Mouse (Mus musculus) ES-CJ7 (cell line): ENCODE measurements around the gene Ints11.

Experiments used
- DNase-seq: peaks from one replicate; pipeline ENCODE4 v3.0.0; 2011; ENCODE audit warnings: low read depth, low spot score

The Ints11 gene

DNA sequence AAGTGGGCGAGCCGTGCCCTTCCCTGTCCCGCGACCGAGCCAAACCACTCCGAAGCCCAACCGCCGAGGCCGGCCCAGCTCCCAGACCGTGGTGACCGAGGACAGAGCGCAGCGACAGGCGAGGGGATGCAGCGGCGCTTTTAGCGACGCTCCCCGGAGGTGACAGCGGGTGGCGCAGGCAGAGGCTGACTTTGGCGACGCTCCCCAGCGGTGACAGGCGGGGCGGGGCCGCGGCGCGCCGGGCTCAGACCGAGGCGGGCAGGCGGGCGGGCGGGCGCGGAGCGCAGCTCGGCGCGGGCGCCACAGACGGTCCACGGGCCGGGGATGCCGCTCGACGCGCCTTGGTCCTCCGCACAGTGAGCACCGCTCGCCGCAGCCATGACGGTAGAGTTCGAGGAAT, 22.7 kb downstream of the Ints11 start:
- peak; percentile 74 for DNase-seq

DNA sequence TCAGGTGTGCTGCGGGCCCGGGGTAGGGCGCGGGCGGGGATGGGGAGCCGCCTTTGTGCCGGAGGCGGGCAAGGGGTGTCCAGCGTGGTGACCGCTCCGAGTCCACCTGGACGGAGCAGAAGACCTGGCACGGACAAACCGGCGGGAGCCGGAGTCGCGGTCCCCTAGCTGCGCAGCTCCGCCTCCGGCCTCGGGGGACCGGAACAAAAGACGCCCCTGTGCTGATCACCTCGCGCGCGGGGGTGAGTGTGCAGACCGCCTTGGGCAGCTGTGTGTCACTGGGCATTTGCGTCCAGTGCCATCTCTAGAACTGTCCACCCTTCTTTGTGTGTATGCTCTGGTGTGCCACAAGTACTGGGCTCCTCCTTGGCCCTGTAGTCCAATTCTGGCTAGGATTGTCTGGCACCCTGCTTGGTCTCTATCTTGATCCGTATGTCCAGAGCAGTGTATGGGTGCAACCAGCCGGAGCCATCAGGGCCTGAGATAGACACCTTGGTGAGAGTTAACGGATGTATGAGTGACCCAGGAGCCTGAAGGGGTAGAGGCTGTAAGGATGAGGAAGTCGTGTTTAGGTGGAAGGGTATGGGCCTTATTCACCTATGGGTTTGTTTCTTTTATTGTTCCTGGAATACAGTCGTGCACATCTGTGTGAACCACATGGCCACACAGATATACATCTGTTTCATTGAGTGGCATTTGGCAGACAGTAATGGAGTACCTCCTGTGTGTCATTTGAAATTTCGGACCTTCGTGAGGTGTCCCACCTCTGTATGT, 23.3 kb downstream of the Ints11 start:
- DNase-seq, result no peak

DNA sequence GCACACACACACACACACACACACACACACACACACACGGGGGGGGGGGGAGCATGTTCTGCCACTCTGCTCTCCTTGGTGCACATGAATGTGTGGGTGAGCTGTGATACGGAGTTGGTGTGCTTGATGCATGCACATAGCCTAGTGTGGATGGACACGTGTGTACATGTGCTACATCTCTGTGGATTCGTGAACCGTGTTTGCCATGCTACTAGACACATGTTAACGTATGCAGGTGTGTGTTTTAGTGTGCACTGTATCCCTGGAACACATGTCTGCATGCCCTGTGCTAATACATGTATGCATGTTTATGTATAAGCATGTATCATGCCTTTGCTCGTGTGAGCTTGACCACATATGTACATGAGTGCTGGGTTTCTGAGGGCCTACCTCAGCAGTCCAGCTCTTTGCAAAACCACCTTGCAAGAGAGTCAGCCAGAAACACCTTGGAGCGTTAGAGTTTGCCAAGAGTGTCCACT, 23.9 kb downstream of the Ints11 start:
- no peak for DNase-seq

DNA sequence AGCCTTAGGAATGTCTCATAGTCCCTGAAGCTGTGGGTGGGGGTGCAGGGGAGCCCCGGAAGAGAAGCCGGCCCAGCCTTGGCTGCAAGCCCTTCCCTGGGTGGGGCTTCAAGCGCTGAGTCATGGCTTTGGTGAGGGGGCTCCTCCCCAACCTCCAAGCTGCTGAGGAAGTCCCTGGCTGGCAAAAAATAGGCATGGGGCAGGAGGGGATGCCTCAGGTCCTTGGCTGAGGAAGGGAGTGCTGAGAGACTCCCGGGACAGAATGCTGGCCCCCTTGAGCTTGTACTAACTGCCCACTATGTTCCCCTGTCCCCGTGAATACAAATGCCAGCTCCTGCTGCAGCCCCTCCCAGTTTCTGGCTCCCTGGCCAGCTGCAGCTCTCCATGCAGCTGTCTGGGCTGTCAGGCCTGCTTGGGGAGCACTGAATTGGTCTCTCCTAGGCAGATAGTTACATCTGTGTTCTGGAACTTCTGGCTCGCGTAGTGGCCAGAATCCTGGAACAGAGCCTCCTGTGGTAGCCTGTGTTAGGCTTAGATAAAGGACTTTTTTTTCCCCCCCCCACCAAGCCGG, 25.1 kb downstream of the Ints11 start:
- peak; percentile 38 for DNase-seq

DNA sequence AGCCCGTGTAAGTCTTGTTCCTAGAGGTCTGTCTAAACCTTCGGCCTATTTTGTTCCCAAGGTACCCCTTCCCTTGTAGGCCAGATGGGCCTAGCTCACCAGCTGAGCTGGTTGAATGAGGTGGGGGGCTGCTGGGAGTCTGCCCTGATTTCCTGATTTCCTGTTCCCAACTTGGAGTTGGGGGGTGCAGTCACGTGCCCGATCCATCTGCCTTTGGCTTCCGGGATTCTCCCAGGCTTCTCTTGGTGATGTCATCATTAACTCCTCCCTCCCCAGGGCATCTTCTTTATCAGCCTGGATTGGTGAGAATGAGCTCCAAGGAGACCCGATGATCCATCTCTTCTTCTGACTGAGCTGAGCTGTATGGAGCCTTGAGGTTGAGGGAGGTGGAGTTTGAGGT, 25.9 kb downstream of the Ints11 start:
- DNase-seq, result peak; percentile 61

DNA sequence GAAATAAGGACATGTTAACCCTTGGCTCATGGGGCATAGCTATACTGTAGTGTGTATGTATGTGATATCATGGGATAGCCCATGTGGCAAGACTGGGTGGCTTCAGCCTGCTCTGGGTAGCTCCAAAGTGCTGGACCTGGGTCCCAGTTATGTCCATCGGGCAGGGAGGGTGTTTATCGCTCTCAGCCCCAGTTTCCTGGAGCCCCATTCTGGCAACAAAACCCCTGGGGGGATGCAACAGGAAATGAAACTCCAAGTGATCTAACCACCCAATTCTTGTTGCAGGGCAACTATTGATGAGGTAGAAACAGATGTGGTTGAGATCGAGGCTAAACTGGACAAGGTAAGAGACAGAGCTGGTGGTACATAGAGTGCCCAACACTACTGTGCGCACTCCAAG, 26.5 kb downstream of the Ints11 start:
- no peak for DNase-seq

DNA sequence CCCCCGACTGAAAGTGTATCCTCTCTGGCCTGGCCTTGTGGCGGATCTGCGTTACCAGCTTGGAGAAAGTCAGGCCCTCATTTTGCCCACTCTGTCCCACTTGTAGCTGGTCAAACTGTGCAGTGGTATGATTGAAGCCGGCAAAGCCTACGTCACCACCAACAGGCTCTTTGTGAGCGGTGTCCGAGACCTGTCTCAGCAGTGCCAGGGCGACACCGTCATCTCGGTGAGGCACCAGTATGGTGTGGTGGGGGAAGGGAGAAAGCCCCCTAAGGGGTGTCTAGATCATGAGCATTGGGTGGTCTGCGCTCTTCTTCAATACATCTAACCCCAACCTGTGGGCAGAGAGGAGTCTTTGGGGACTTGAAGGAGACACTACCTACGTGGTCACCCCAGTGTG, 27.1 kb downstream of the Ints11 start:
- DNase-seq, result no peak

DNA sequence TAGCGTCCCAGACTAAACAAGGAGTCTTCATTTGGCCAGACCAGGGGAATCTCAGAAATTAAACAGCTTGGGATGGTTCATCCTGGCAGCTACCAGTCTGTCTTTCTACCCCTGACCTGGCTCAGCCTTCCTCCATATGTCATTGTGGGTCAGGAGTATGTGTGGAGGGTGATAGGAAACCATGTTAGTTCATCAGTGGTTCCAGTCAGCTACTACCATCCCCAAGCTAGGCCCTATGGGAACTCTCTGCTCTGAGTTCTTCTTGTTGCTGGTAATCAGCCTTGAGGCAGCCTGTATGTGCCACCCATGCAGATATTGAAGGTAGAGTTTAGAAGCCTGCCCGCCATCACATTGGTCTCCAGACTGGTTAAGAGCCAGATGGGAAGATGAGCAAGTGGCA, 29.0 kb downstream of the Ints11 start:
- no peak for DNase-seq

DNA sequence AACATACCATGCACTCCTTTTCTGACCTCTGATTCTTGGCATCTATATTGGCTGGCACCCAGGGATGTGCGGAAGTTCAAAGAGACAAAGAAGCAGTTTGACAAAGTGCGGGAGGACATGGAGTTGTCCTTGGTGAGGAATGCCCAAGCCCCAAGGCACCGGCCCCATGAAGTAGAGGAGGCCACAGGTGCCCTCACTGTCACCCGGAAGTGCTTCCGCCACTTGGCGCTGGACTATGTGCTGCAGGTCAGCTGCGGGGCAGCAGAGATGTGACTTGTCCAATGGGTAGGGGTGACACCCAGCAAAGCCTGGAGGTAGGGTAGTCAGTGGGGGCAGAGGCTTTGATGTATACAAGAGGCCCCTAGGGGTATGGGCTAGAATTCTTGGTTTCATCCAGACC, 30.0 kb downstream of the Ints11 start:
- DNase-seq, result no peak

DNA sequence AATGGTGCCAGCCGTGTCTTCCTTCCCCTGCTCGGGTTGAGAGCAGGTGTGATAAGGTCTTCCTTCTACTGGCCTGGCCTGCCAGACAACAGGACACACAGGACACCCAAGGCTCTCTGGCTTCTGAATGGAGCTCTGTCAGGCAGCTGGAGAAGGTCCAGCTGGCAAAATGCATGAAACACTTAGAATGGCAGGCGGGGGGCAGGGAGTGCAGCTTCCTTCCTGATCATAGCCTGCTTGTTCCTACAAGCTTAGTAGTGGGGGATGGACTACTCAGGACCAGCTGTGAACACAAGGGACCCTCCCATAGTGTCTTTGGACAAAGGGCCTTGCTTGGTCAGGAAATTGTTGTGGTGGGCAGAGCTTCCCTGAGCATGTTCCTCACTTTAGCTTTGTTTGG, 31.9 kb downstream of the Ints11 start:
- no peak for DNase-seq

DNA sequence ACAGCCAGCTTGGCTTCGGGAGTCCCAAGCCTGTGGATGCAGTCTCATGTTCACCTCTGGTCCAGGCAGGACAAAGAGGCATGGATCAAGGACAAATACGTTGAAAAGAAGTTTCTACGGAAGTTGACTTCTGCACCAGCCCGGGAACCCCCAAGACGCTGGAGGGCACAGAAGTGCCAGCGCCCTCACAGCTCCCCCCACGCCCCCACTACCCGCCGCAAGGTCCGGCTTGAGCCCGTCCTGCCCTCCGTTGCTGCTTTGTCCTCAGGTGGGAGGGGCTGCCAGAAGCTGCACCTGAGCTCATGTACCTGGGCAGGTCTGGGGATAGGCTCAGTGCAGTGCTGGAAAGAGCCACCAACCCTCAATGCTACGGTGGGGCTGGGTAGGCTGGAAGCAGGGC, 33.9 kb downstream of the Ints11 start:
- DNase-seq, result no peak

DNA sequence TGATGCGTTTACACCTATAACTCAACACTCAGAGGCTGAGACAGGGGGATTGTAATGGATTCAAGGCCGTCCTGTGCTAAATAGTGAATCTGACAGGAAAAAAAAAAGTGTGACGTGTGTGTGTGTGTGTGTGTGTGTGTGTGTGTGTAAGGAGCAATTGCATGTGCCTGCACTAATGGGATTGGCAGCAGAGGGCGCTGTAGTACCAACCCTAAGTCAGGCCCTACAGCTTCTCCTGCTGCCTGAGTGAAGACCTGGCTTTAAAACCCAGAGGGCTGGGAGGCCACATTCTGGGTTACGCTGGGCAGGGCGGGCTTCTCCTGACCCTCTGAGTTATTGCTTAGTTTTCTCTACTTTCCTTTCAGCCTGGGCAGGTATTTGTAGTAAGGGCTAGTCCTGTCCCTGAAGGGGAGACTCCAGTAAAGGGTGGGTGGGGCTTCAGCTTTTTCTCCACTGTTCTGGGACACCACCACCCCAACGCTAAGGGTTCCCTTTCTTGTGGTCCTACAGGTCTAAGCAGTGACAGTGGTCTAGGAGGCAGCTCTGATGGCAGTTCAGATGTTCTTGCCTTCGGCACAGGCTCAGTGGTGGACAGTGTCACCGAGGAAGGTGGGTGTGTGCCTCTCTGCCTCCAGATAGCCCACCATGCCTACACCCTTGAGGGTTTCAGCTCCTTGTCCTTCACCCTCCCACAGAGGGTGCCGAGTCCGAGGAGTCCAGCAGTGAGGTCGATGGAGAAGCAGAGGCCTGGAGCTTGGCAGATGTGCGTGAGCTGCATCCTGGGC, 35.2 kb downstream of the Ints11 start:
- peak; percentile 82 for DNase-seq

DNA sequence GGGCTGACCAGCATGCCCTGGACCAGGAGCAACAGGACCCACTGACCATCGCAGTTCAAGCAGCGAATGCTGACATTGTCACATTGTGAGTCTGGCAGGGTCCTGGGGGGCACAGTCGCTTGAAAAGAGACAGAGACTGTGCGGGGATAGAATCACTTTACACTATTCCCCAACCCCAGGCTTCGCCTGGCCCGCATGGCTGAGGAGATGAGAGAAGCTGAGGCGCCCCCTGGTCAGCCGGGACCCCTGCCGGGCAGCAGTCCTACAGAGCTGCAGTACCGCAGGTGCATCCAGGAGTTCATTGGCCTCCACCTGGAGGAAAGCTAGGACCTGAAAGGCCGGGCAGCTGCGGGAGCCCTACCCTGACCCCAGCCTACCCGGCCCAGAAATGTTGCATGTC, 36.3 kb downstream of the Ints11 start:
- DNase-seq, result no peak

DNA sequence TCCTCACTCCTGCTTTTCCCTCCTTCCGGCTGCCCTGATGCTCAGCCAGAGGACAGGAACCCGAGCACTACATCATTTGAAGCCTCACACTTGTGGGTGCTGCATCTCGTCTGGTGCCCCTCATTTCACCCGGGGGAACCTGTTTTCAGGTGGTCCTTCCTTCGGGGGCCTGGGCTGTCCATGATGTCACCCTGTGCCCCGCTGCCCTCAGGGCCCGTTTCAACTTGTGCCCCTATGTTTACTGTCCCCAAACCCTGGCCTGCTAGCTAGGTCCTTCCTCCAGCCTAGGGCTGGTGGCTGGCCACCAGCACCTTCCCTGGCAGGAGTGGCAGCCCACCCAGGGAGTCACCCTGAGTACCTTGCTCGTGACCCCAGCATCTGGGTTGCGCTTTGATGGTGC, 36.8 kb downstream of the Ints11 start:
- no peak for DNase-seq

DNA sequence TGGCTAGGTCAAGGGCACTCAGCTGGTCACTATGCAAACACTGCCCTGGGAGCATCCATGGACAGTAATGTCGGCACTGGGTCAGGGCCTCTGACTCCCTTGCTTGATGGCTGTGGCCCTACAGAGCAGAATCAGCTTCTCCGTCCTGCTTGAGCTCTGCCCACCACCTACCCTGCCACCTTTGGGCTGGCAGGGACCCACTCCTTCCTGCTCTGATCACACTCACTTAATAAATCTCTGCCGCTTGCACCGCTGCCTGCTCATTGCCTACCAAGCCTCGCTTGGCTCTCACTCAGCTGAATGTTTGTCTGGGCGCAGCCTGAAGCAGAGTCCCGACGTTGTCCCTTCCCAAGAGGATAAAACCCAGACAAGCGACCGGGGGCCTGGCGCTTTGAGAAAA, 37.7 kb downstream of the Ints11 start:
- no peak for DNase-seq

DNA sequence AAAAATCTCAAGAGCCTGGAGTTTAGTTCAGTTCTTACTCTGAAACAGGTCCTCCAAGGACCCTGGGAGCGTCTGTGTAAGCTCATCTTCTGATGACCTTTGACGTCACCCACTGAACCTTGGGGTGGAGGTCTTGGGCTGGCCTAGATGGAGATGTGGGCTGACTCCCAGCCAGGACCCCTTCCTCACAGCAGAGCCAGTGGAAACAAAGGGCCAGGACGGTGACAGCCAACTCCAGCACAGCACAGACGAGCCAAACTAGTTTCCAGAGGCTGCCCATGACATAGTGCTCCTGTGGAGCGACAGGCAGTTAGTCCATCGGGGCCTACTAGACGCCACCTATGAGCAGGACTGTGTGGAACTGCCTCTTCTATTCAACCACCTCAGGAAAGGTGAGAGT, 38.9 kb downstream of the Ints11 start:
- no peak for DNase-seq

DNA sequence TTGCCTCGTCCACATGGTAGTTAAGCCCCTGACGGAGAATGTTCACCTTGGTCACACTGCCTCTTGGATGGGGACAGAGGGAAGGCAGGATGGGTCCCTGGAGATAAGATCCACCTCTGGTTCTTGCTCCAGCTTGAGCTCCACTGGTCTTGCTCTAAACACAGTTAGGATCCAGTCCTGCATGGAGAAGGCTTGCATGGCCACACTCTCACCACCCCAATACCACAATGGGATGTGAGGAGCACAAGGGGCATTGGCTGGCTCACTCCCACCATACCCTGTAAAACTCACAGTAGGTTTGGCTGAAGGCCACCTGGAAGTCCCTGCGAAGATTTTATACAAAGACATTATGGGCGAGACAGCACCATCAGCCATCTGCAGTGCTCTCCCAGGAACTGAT, 39.4 kb downstream of the Ints11 start:
- no peak for DNase-seq

DNA sequence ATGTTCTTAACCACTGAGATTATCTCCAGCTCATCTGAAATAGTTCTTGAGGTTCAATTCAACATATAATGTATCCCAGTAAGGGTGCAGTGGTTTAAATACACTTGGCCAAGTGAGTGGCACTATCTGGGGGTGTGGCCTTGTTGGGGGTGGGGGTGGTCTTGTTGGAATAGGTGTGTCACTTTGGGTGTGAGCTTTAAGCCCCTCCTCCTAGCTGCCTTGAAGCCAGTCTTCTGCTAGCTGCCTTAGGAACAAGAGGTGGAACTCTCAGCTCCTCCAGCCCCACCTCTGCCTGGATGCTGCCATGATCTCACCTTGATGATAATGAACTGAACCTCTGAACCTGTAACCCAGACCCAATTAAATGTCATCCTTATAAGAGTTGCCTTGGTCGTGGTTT, 62.7 kb downstream of the Ints11 start:
- DNase-seq, result peak; percentile 79
